Mouse (Mus musculus): ENCODE measurements around the gene Marveld2.

DNA sequence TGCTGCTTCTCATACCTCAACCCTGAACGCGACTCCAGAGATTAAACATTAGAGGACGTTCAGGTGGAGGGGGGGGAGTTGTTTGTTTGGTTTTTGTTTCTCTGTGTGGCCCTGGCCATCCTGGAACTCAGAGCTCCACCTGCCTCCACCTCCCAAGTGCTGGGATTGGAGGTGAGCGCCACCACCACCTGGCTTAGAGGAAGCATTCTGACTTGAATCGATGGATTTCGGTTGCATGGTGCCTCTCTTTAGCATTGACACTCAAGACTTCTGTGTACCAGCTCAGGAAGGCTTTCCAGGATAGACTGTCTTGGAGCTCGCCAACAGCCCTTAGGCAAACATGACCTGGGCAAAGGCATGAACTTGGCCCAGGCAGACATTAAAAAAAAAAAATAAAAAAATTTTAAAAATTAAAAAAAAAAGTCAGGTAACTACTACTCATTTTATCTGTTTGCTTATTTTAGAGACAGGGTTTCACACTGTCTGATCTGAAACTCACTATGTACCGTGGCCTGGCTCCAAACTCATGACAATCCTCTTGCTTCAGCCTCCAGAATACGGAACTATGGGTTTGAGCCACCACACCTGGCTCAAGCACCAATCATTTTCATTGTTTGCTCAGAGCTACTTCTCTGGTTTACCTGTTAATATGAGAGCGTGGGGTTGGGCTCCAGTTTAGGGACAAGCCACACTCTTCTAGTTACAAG is 13.6 kb downstream of the Marveld2 start:
- TF ChIP-seq USF1 (IDR thresholded peaks at IDR 0.05; ENCODE audit: low read depth): no peak
- no peak for TF ChIP-seq TCF12 (IDR thresholded peaks at IDR 0.05; ENCODE audit: insufficient read depth, poor library complexity, severe bottlenecking)
- no peak for TF ChIP-seq POLR2A (IDR thresholded peaks at IDR 0.05; ENCODE audit: insufficient read length, low read depth)
- no peak for TF ChIP-seq MAX (IDR thresholded peaks at IDR 0.05; ENCODE audit: low read depth)
- TF ChIP-seq REST (IDR thresholded peaks at IDR 0.05; ENCODE audit: insufficient read depth, insufficient read length): no peak
- TF ChIP-seq CEBPB (IDR thresholded peaks at IDR 0.05; ENCODE audit: insufficient read depth, poor library complexity, severe bottlenecking): no peak

Data from myocyte (in vitro differentiated cells).